Mouse (Mus musculus): ENCODE data around the gene Lrrc4c.

The Lrrc4c gene

GRCm38 (mm10) chr2:97609436-97609835 is 1291.5 kb downstream of the Lrrc4c start:
- no peak for DNase-seq (ENCODE audit: low read depth)

- DNase-seq (ENCODE audit: low read depth), result no peak
These were observed 1292.6 kb downstream of the Lrrc4c start for GRCm38 (mm10) chr2:97610566-97610965.

- no peak for DNase-seq (ENCODE audit: low read depth)
These were observed 1296.8 kb downstream of the Lrrc4c start for GRCm38 (mm10) chr2:97614724-97615123.

- DNase-seq (ENCODE audit: low read depth), result no peak
These were observed 1300.6 kb downstream of the Lrrc4c start for GRCm38 (mm10) chr2:97618589-97618988.

GRCm38 (mm10) chr2:97639941-97640340 is 1322.0 kb downstream of the Lrrc4c start:
- no peak for DNase-seq (ENCODE audit: low read depth)

- DNase-seq (ENCODE audit: low read depth), result no peak
These were observed 1323.7 kb downstream of the Lrrc4c start for GRCm38 (mm10) chr2:97641661-97642060.

GRCm38 (mm10) chr2:97652711-97653110 is 1334.7 kb downstream of the Lrrc4c start:
- no peak for DNase-seq (ENCODE audit: low read depth)

Data from c-Kit-positive CD71-positive TER-119-negative erythroid progenitor cells, embryonic 14.5 days (primary cell).